Mouse (Mus musculus) liver, embryonic 11.5 days (tissue): ENCODE results near the gene Rab33b. TPM values are rescaled to one million over a fixed set of nuclear protein-coding genes. Genes with fewer than 3 reads are reported as not detected.

Experiments
- ATAC-seq: fragments of 200-750 bp; cut with Nextera tagmentation; replicated peaks from 2 replicates; pipeline ENCODE4 v1.8.0; 2017; ENCODE audit warnings: moderate number of reproducible peaks, mild to moderate bottlenecking, moderate TSS enrichment, moderate library complexity; ENCODE audit not compliant: low FRiP score
- DNase-seq: peaks from one replicate; pipeline ENCODE4 v3.0.0-alpha.2; 2017; ENCODE audit warnings: low spot score
- H3K27ac ChIP-seq: fragments of 300-500 bp; sonication (generic); 2 replicates; pipeline ENCODE4 v1.5.1; 2014; ENCODE audit warnings: mild to moderate bottlenecking, low read depth, low read length, control low read depth
- H3K27me3 ChIP-seq: fragments of 300-500 bp; sonication (generic); replicated peaks from 2 replicates; pipeline ENCODE4 v1.6.1; 2014; ENCODE audit warnings: low read length, mixed read lengths; ENCODE audit not compliant: control insufficient read depth, insufficient read depth
- H3K36me3 ChIP-seq: fragments of 300-500 bp; sonication (generic); 2 replicates; pipeline ENCODE4 v1.6.1; 2014; ENCODE audit warnings: mild to moderate bottlenecking, low read length, moderate library complexity, mixed read lengths; ENCODE audit not compliant: control insufficient read depth, insufficient read depth
- H3K4me1 ChIP-seq: fragments of 300-500 bp; sonication (generic); replicated peaks from 2 replicates; pipeline ENCODE4 v1.6.1; 2014; ENCODE audit warnings: low read length, mixed read lengths; ENCODE audit not compliant: control insufficient read depth, insufficient read depth
- H3K4me2 ChIP-seq: fragments of 300-500 bp; sonication (generic); 2 replicates; pipeline ENCODE4 v1.6.1; 2014; ENCODE audit warnings: mild to moderate bottlenecking, control low read depth, moderate library complexity
- H3K4me3 ChIP-seq: fragments of 300-500 bp; sonication (generic); 2 replicates; pipeline ENCODE4 v1.5.1; 2014; ENCODE audit warnings: low read depth, low read length, control low read depth
- H3K9ac ChIP-seq: fragments of 300-500 bp; sonication (generic); 2 replicates; pipeline ENCODE4 v1.6.1; 2014; ENCODE audit warnings: low read depth, low read length, control low read depth
- H3K9me3 ChIP-seq: fragments of 300-500 bp; sonication (generic); 2 replicates; pipeline ENCODE4 v1.6.1; 2016; ENCODE audit warnings: low read length, inconsistent platforms, mixed read lengths; ENCODE audit not compliant: control insufficient read depth
- WGBS: fragments of 180-500 bp; shearing (Covaris S2); extraction: QIAGEN DNeasy Blood & Tissue Kit; methylation state at CpG from one replicate; pipeline ENCODE4 v1.1.7; 2014; 5-methylcytosine and 5-hydroxymethylcytosine counted together
- polyA plus RNA-seq: library from polyadenylated mRNA; unstranded; fragments of >200 nt; fragmentation: Nextera tagmentation; extraction: Ambion mirVana; gene quantifications from 2 replicates; pipeline ENCODE4 v1.2.1, GENCODE M21; 2014

Rab33b gene
- polyA plus RNA-seq, 1 experiment from 2014 or later: 9.4 TPM

DNA sequence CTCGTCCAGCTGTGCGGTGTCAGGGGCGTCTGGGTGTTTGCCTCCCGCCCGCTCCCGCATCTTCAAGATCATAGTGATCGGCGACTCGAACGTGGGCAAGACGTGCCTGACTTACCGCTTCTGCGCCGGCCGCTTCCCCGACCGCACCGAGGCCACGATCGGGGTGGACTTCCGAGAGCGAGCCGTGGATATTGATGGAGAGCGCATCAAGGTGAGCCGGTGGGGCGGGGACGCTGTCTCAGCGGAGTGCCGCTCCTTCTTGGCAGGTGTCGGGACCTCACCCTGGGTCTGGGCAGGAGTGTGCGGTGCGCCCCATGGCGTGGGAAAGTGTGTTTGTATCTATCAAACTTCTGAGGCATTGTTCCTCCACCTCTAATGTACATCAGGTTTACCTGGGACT is 650 bp downstream of the Rab33b start:
- no peak for DNase-seq
- Histone ChIP-seq H3K4me1 (peaks cover 16% of the 10 kb centered on the region), H3K4me2 (peak overlapping the region; percentile 93), H3K36me3 (no peaks in the 10 kb centered on the region), H3K9ac (peak overlapping the region; percentile 93), H3K27ac (peak overlapping the region; percentile 88), H3K9me3 (no peaks in the 10 kb centered on the region), H3K4me3 (peak overlapping the region; percentile 84), H3K27me3 (no peaks in the 10 kb centered on the region)
- peak; percentile 7 for ATAC-seq
- under 1% methylated on average over 33 of the region's 33 CpGs for WGBS

- no peak for DNase-seq
- Histone ChIP-seq H3K9ac (no peak overlapping the region), H3K27me3 (no peaks in the 10 kb centered on the region), H3K4me2 (peak overlapping the region; percentile 93), H3K27ac (no peak overlapping the region), H3K9me3 (no peaks in the 10 kb centered on the region), H3K4me3 (peak overlapping the region; percentile 84; the same call in 1 of the 2 replicates), H3K36me3 (no peaks in the 10 kb centered on the region), H3K4me1 (peaks cover 16% of the 10 kb centered on the region)
- no peak for ATAC-seq
- 66% methylated on average over 4 of the region's 4 CpGs for WGBS
These were observed 1.6 kb downstream of the Rab33b start for GRCm38 (mm10) chr3:51485347-51485746.

GRCm38 (mm10) chr3:51486491-51487195 is 2.9 kb downstream of the Rab33b start:
- H3K36me3 ChIP-seq: no peaks in the 10 kb centered on the region
- H3K4me2 ChIP-seq: no peak overlapping the region
- no peak overlapping the region for H3K4me3 ChIP-seq
- H3K27me3 ChIP-seq: no peaks in the 10 kb centered on the region
- 87% methylated on average over 4 of the region's 4 CpGs for WGBS
- ATAC-seq: no peak
- DNase-seq: no peak
- peaks cover 21% of the 10 kb centered on the region for H3K4me1 ChIP-seq
- no peak overlapping the region for H3K27ac ChIP-seq
- H3K9me3 ChIP-seq: no peaks in the 10 kb centered on the region
- H3K9ac ChIP-seq: no peak overlapping the region

GRCm38 (mm10) chr3:51490088-51490753 is 6.5 kb downstream of the Rab33b start:
- ATAC-seq: no peak
- Histone ChIP-seq H3K4me2 (no peak overlapping the region), H3K9me3 (no peaks in the 10 kb centered on the region), H3K36me3 (peaks cover 4% of the 10 kb centered on the region; the same call in 1 of the 2 replicates), H3K9ac (no peak overlapping the region), H3K4me1 (peaks cover 6% of the 10 kb centered on the region), H3K4me3 (no peak overlapping the region), H3K27ac (no peak overlapping the region), H3K27me3 (no peaks in the 10 kb centered on the region)
- DNase-seq: no peak
- 86% methylated on average over 7 of the region's 7 CpGs for WGBS

DNA sequence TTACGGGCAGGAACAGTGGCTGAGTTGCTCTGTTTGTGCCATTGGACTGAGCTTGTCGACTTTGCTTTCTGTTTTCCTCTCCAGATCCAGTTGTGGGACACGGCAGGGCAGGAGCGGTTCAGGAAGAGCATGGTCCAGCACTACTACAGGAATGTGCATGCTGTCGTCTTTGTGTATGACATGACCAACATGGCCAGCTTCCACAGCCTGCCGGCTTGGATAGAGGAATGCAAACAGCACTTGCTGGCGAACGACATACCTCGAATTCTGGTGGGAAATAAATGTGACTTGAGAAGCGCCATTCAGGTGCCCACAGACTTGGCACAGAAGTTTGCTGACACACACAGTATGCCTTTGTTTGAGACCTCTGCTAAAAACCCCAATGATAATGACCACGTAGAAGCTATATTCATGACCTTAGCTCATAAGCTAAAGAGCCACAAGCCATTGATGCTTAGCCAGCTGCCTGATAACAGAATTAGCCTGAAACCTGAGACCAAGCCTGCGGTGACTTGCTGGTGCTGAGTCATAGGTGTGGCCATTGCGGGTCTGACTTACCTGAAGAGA is 9.6 kb downstream of the Rab33b start:
- Histone ChIP-seq H3K36me3 (peaks cover 4% of the 10 kb centered on the region; the same call in 1 of the 2 replicates), H3K27me3 (no peaks in the 10 kb centered on the region), H3K4me3 (no peak overlapping the region), H3K4me2 (no peak overlapping the region), H3K4me1 (peaks cover 5% of the 10 kb centered on the region; the same call in 1 of the 2 replicates), H3K27ac (no peak overlapping the region), H3K9ac (no peak overlapping the region), H3K9me3 (no peaks in the 10 kb centered on the region)
- no peak for DNase-seq
- WGBS: 80% methylated on average over 13 of the region's 13 CpGs
- ATAC-seq: no peak

DNA sequence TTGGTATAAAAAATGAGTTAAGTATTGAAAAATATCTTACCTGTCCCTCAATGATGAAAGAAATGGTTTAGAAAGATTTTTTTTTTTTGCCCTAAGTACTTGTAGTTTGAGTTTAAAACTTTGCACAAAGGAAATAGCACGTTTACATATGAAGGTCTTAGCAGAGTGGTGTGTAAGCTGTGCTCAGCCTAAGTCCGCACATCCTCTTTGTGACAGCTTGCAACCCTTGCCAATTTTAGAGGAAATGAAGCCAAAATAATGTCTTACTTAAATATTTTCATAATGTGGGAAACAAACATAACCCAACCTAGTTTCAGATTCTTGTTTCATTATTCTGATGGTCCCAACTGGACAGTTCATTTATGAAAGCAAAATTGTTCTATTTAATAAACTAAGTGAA is 10.7 kb downstream of the Rab33b start:
- H3K4me1 ChIP-seq: peaks cover 5% of the 10 kb centered on the region; the same call in 1 of the 2 replicates
- no peak for DNase-seq
- H3K4me2 ChIP-seq: no peak overlapping the region
- peaks cover 4% of the 10 kb centered on the region; the same call in 1 of the 2 replicates for H3K36me3 ChIP-seq
- no peak overlapping the region for H3K4me3 ChIP-seq
- H3K9me3 ChIP-seq: no peaks in the 10 kb centered on the region
- no peak overlapping the region for H3K9ac ChIP-seq
- H3K27me3 ChIP-seq: no peaks in the 10 kb centered on the region
- no peak overlapping the region for H3K27ac ChIP-seq
- no peak for ATAC-seq
- 88% methylated on average over 2 of the region's 2 CpGs for WGBS

GRCm38 (mm10) chr3:51495646-51496045 is 11.9 kb downstream of the Rab33b start:
- no peak overlapping the region for H3K4me3 ChIP-seq
- H3K9ac ChIP-seq: no peak overlapping the region
- no peak overlapping the region for H3K4me2 ChIP-seq
- WGBS: 86% methylated on average over 9 of the region's 9 CpGs
- H3K27ac ChIP-seq: no peak overlapping the region
- peaks cover 4% of the 10 kb centered on the region; the same call in 1 of the 2 replicates for H3K36me3 ChIP-seq
- peaks cover 5% of the 10 kb centered on the region; the same call in 1 of the 2 replicates for H3K4me1 ChIP-seq
- no peaks in the 10 kb centered on the region for H3K9me3 ChIP-seq
- DNase-seq (no peak), ATAC-seq (no peak)
- H3K27me3 ChIP-seq: no peaks in the 10 kb centered on the region

- Histone ChIP-seq H3K9me3 (no peaks in the 10 kb centered on the region), H3K4me1 (no peaks in the 10 kb centered on the region), H3K27ac (no peak overlapping the region), H3K4me2 (no peak overlapping the region), H3K4me3 (no peak overlapping the region), H3K36me3 (peaks cover 4% of the 10 kb centered on the region; the same call in 1 of the 2 replicates), H3K27me3 (no peaks in the 10 kb centered on the region), H3K9ac (no peak overlapping the region)
- ATAC-seq: no peak
- WGBS: 82% methylated on average over 1 of the region's 1 CpGs
- no peak for DNase-seq
These were observed 14.3 kb downstream of the Rab33b start for GRCm38 (mm10) chr3:51497978-51498377.
